Mouse (Mus musculus) hindbrain, postnatal 0 days (tissue): Measurements from ENCODE around the gene Masp2. TPM values are rescaled to one million over a fixed set of nuclear protein-coding genes. Genes with fewer than 3 reads are reported as not detected.
A peak's percentile ranks its signal among the peaks of the same experiment; 100 is the strongest.

Source experiments
- ATAC-seq: fragments of 200-750 bp; cut with Nextera tagmentation; 2 replicates; pipeline ENCODE4 v1.8.0; 2017; ENCODE audit warnings: mild to moderate bottlenecking, moderate TSS enrichment, moderate library complexity
- DNase-seq: peaks from one replicate; pipeline ENCODE4 v3.0.0-alpha.2; 2015; ENCODE audit warnings: low spot score
- H3K27ac ChIP-seq: fragments of 300-500 bp; sonication (generic); 2 replicates; pipeline ENCODE4 v1.5.1; 2014; ENCODE audit warnings: mild to moderate bottlenecking
- H3K27me3 ChIP-seq: fragments of 300-500 bp; sonication (generic); 2 replicates; pipeline ENCODE4 v1.6.1; 2014; ENCODE audit warnings: low read length, mixed read lengths; ENCODE audit not compliant: insufficient read depth
- H3K36me3 ChIP-seq: fragments of 300-500 bp; sonication (generic); 2 replicates; pipeline ENCODE4 v1.6.1; 2014; ENCODE audit warnings: low read length, mixed read lengths; ENCODE audit not compliant: insufficient read depth
- H3K4me1 ChIP-seq: fragments of 300-500 bp; sonication (generic); 2 replicates; pipeline ENCODE4 v1.6.1; 2014; ENCODE audit warnings: antibody characterized with exemption, low read length, mixed read lengths; ENCODE audit not compliant: insufficient read depth
- H3K4me2 ChIP-seq: fragments of 300-500 bp; sonication (generic); 2 replicates; pipeline ENCODE4 v1.6.1; 2014; ENCODE audit warnings: low read depth, mild to moderate bottlenecking, low read length, moderate library complexity, mixed read lengths
- H3K4me3 ChIP-seq: fragments of 300-500 bp; sonication (generic); 2 replicates; pipeline ENCODE4 v1.5.1; 2014; ENCODE audit warnings: low read length
- H3K9ac ChIP-seq: fragments of 300-500 bp; sonication (generic); replicated peaks from 2 replicates; pipeline ENCODE4 v1.6.1; 2014; ENCODE audit warnings: mild to moderate bottlenecking, low read length, moderate library complexity, mixed read lengths
- H3K9me3 ChIP-seq: fragments of 300-500 bp; sonication (generic); 2 replicates; pipeline ENCODE4 v1.6.1; 2016; ENCODE audit warnings: low read length, mixed read lengths
- CTCF ChIP-seq: IDR thresholded peaks from 2 replicates; pipeline ENCODE4 v1.5.1; 2016; ENCODE audit warnings: antibody characterized with exemption, control low read depth, low read depth
- WGBS: fragments of 180-500 bp; shearing (Covaris S2); extraction: QIAGEN DNeasy Blood & Tissue Kit; methylation state at CpG from one replicate; pipeline ENCODE4 v1.1.7; 2014; 5-methylcytosine and 5-hydroxymethylcytosine counted together
- polyA plus RNA-seq: library from polyadenylated mRNA; unstranded; fragments of >200 nt; fragmentation: Nextera tagmentation; extraction: Ambion mirVana; gene quantifications from 2 replicates; pipeline ENCODE4 v1.2.1, GENCODE M21; 2015
- total RNA-seq: library from RNA; depleted of rRNA; stranded (reverse); fragments of >200 nt; gene quantifications from 2 replicates; pipeline ENCODE4 v1.2.3, GENCODE M21; 2014

Masp2 gene
- total and polyA plus RNA-seq, 2 experiments from 2014 or later = 0.26 to 0.49 TPM

- H3K4me2 ChIP-seq = no peak overlapping the region
- no peak overlapping the region for H3K27ac ChIP-seq
- no peaks in the 10 kb centered on the region for H3K36me3 ChIP-seq
- no peaks in the 10 kb centered on the region for H3K4me1 ChIP-seq
- DNase-seq (peak; percentile 76), ATAC-seq (peak; percentile 41)
- TF ChIP-seq CTCF = peak; percentile 88
- H3K4me3 ChIP-seq = no peak overlapping the region
- no peaks in the 10 kb centered on the region for H3K27me3 ChIP-seq
- H3K9ac ChIP-seq = no peak overlapping the region
- H3K9me3 ChIP-seq = no peaks in the 10 kb centered on the region
- 25% methylated on average over 5 of the region's 5 CpGs for WGBS
These were observed 5.4 kb downstream of the Masp2 start for GRCm38 (mm10) chr4:148607758-148608157.

- no peak for ATAC-seq
- no peak for DNase-seq
- WGBS = 78% methylated on average over 5 of the region's 5 CpGs
- Histone ChIP-seq H3K9ac (no peak overlapping the region), H3K36me3 (no peaks in the 10 kb centered on the region; the same call in 1 of the 2 replicates), H3K9me3 (no peaks in the 10 kb centered on the region), H3K4me1 (no peaks in the 10 kb centered on the region), H3K27me3 (no peaks in the 10 kb centered on the region), H3K27ac (no peak overlapping the region), H3K4me3 (no peak overlapping the region), H3K4me2 (no peak overlapping the region)
- no peak for TF ChIP-seq CTCF
These were observed 7.5 kb downstream of the Masp2 start for GRCm38 (mm10) chr4:148609805-148610204.

- no peak for ATAC-seq
- 73% methylated on average over 5 of the region's 5 CpGs for WGBS
- no peak for DNase-seq
- Histone ChIP-seq H3K27ac (no peak overlapping the region), H3K36me3 (peaks cover 4% of the 10 kb centered on the region; the same call in 1 of the 2 replicates), H3K4me3 (no peak overlapping the region), H3K9me3 (no peaks in the 10 kb centered on the region), H3K9ac (no peak overlapping the region), H3K27me3 (no peaks in the 10 kb centered on the region), H3K4me2 (no peak overlapping the region), H3K4me1 (no peaks in the 10 kb centered on the region)
- TF ChIP-seq CTCF = no peak
These were observed 8.4 kb downstream of the Masp2 start for GRCm38 (mm10) chr4:148610631-148611364.

- Histone ChIP-seq H3K9ac (no peak overlapping the region), H3K36me3 (peaks cover 11% of the 10 kb centered on the region), H3K27me3 (no peaks in the 10 kb centered on the region), H3K4me2 (no peak overlapping the region), H3K4me1 (no peaks in the 10 kb centered on the region), H3K4me3 (no peak overlapping the region), H3K9me3 (no peaks in the 10 kb centered on the region), H3K27ac (no peak overlapping the region)
- TF ChIP-seq CTCF = no peak
- WGBS = 31% methylated on average over 4 of the region's 4 CpGs
- DNase-seq = peak; percentile 35
- ATAC-seq = no peak
These were observed 10.2 kb downstream of the Masp2 start for GRCm38 (mm10) chr4:148612557-148612956.

GRCm38 (mm10) chr4:148613738-148614137 is 11.4 kb downstream of the Masp2 start:
- H3K36me3 ChIP-seq = peaks cover 16% of the 10 kb centered on the region
- H3K4me1 ChIP-seq = no peaks in the 10 kb centered on the region
- ATAC-seq (no peak), DNase-seq (no peak)
- no peak overlapping the region for H3K4me3 ChIP-seq
- no peaks in the 10 kb centered on the region for H3K27me3 ChIP-seq
- no peaks in the 10 kb centered on the region for H3K9me3 ChIP-seq
- no peak for TF ChIP-seq CTCF
- WGBS = 42% methylated on average over 9 of the region's 9 CpGs
- no peak overlapping the region for H3K27ac ChIP-seq
- H3K9ac ChIP-seq = no peak overlapping the region
- no peak overlapping the region for H3K4me2 ChIP-seq

GRCm38 (mm10) chr4:148619805-148620204 is 17.5 kb downstream of the Masp2 start:
- WGBS = 84% methylated on average over 1 of the region's 1 CpGs
- no peak overlapping the region for H3K27ac ChIP-seq
- TF ChIP-seq CTCF = no peak

GRCm38 (mm10) chr4:148620718-148621117 is 18.4 kb downstream of the Masp2 start:
- no peak overlapping the region for H3K9ac ChIP-seq
- no peak for ATAC-seq
- H3K9me3 ChIP-seq = no peaks in the 10 kb centered on the region
- H3K27ac ChIP-seq = no peak overlapping the region
- no peaks in the 10 kb centered on the region for H3K27me3 ChIP-seq
- H3K4me3 ChIP-seq = no peak overlapping the region
- no peak for TF ChIP-seq CTCF
- H3K4me1 ChIP-seq = no peaks in the 10 kb centered on the region
- H3K4me2 ChIP-seq = no peak overlapping the region
- DNase-seq = no peak
- 93% methylated on average over 1 of the region's 1 CpGs for WGBS
- H3K36me3 ChIP-seq = peaks cover 63% of the 10 kb centered on the region

More at GRCm38 (mm10) chr4:148619805-148620204, 17.5 kb downstream of the Masp2 start:
- H3K4me1 ChIP-seq = no peaks in the 10 kb centered on the region
- H3K9me3 ChIP-seq = no peaks in the 10 kb centered on the region
- H3K27me3 ChIP-seq = no peaks in the 10 kb centered on the region
- H3K36me3 ChIP-seq = peaks cover 67% of the 10 kb centered on the region
- DNase-seq (no peak), ATAC-seq (no peak)
- H3K4me3 ChIP-seq = no peak overlapping the region
- H3K4me2 ChIP-seq = no peak overlapping the region
- no peak overlapping the region for H3K9ac ChIP-seq
